Mouse (Mus musculus) adrenal gland, adult 10 weeks (tissue): ENCODE data around the gene Phf8. TPM values are rescaled to one million over a fixed set of nuclear protein-coding genes. Genes with fewer than 3 reads are reported as not detected.

Experiments
- polyA plus RNA-seq: library from polyadenylated mRNA; stranded (reverse); fragments of 350-450 nt; fragmentation: Illumina TruSeq; extraction: RNeasy Lipid Tissue Mini Kit (QIAGEN cat#74804); gene quantifications from one replicate; pipeline ENCODE4 v1.2.3, GENCODE M21; 2014; ENCODE audit warnings: low read depth, low replicate concordance

Phf8 gene
- polyA plus RNA-seq = 52.4 TPM

GRCm38 (mm10) chrX:151520458-151521322 lies at the start of gene Phf8:
Phf8 (plus strand) TSS chrX:151520672.

Other genes starting within 250 kb of the Phf8 start
- gene Fam120c, start 176.5 kb upstream of the Phf8 start, polyA plus RNA-seq = 27.5 TPM